In the genomic region with DNA sequence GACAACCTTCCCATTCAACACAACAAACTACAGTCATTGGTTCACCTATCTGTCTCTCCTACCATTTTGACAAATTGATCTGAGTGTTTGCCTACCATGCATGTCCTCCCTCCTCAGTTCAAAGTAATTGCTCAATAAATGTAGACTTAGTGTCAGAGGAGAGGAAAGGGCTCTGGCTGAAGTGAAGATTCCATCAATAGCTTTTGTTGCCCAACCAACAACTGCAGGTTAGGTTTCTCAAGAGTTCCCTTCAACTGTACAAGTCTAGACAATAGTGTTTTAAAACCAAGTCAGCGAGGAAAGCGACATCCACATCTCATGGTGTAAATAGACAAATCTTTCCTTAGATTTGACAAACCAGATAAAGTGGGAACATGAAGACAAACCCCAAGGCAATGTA, we compare ENCODE assay signal across 31 mouse cellular contexts. TPM values are rescaled to one million over a fixed set of nuclear protein-coding genes. Genes with fewer than 3 reads are reported as not detected.
DNase-seq lines count a peak whose midpoint lies in the region; ATAC-seq and TF ChIP-seq lines count a peak whose summit lies in the region.
"Had no signal": no experiment of that assay in that cellular context is flagged by ENCODE, and none has a peak within 500 bp of the region (broad histone marks: within the 10 kb centered on the region; RNA-seq: fewer than 3 reads in every experiment).

No protein-coding gene starts in this region.

- no peaks in the 10 kb centered on the region for H3K9me3 ChIP-seq in liver, postnatal 0 days (ENCODE audit: low read length)
- H3K9me3 ChIP-seq: embryonic facial prominence, embryonic 15.5 days; forebrain, embryonic 13.5 days; forebrain, embryonic 15.5 days; G1E had no signal

- H3K27ac ChIP-seq in liver, postnatal 0 days (ENCODE audit: low read depth): no peak overlapping the region
- H3K27ac ChIP-seq: embryonic facial prominence, embryonic 13.5 days; embryonic facial prominence, embryonic 15.5 days; forebrain, embryonic 13.5 days; forebrain, embryonic 15.5 days had no signal

- H3K27me3 ChIP-seq in liver, postnatal 0 days (ENCODE audit: insufficient read depth, low read length): no peaks in the 10 kb centered on the region
- H3K27me3 ChIP-seq: CH12.LX; embryonic facial prominence, embryonic 13.5 days; embryonic facial prominence, embryonic 15.5 days; forebrain, embryonic 13.5 days; forebrain, embryonic 15.5 days had no signal

- WGBS in liver, postnatal 0 days (ENCODE audit: insufficient replicate concordance): 69% methylated on average over 2 of the region's 2 CpGs

- no peak overlapping the region for H3K4me3 ChIP-seq in liver, postnatal 0 days (ENCODE audit: low read depth, low read length)
- H3K4me3 ChIP-seq: embryonic facial prominence, embryonic 13.5 days; embryonic facial prominence, embryonic 15.5 days; erythroblast, embryonic 14.5 days; forebrain, embryonic 13.5 days; forebrain, embryonic 15.5 days had no signal

- no peak for DNase-seq in liver, postnatal 0 days
- DNase-seq in liver: no peak
- peak; percentile 93 for DNase-seq in fat pad, adult 2 months (ENCODE audit: extremely low read depth, low read depth, low spot score)
- no peak for DNase-seq in left cerebral cortex, adult 18-20 months (ENCODE audit: low spot score in 2 of 2)
- DNase-seq in cerebellum, adult 9-11 months: no peak
- DNase-seq in right cerebral cortex, postnatal 14 days: no peak
- DNase-seq: adrenal gland, adult 8-10 months; adrenal gland, postnatal 14 days; adrenal gland, postnatal 36 days; B cell, adult 2 months; cerebellum, adult 11-12 months; cerebellum, adult 2 months; cerebellum, adult 9-10 months; cerebellum, postnatal 14 days; cerebellum, postnatal 36 days; embryo, embryonic 11 days; forebrain, postnatal 0 days had no signal

- H3K4me2 ChIP-seq in liver, postnatal 0 days (ENCODE audit: low read depth, low read length): no peak overlapping the region
- H3K4me2 ChIP-seq: embryonic facial prominence, embryonic 13.5 days; embryonic facial prominence, embryonic 15.5 days; forebrain, embryonic 13.5 days; forebrain, embryonic 15.5 days had no signal

- peak; percentile 57; the same call in 1 of the 2 replicates for TF ChIP-seq EP300 in liver, postnatal 0 days (IDR thresholded peaks at IDR 0.05; ENCODE audit: low read depth)

- TF ChIP-seq CTCF in liver, postnatal 0 days (IDR thresholded peaks at IDR 0.05; ENCODE audit: low read depth): no peak

- H3K4me1 ChIP-seq in liver, postnatal 0 days (ENCODE audit: insufficient read depth): peaks cover 8% of the 10 kb centered on the region
- H3K4me1 ChIP-seq: embryonic facial prominence, embryonic 13.5 days; embryonic facial prominence, embryonic 15.5 days; forebrain, embryonic 13.5 days; forebrain, embryonic 15.5 days had no signal

- H3K9ac ChIP-seq in liver, postnatal 0 days (replicated peaks): no peak overlapping the region
- H3K9ac ChIP-seq: embryonic facial prominence, embryonic 13.5 days; embryonic facial prominence, embryonic 15.5 days; forebrain, embryonic 13.5 days; forebrain, embryonic 15.5 days; forebrain, postnatal 0 days had no signal

- no peaks in the 10 kb centered on the region for H3K36me3 ChIP-seq in liver, postnatal 0 days (replicated peaks; ENCODE audit: insufficient read depth, low read length)
- H3K36me3 ChIP-seq: embryonic facial prominence, embryonic 13.5 days; embryonic facial prominence, embryonic 15.5 days; forebrain, embryonic 15.5 days; G1E had no signal

- ATAC-seq in liver, postnatal 0 days: peak; percentile 68
- ATAC-seq in granulocyte monocyte progenitor cell, adult 5-6 weeks (replicated peaks; ENCODE audit: poor library complexity, severe bottlenecking): peak; percentile 59
- ATAC-seq: activated CD4-positive, CD25-positive, alpha-beta regulatory T cell, adult 4 months; CD4-positive, CD25-positive, alpha-beta regulatory T cell, adult 4 months; forebrain, embryonic 13.5 days; forebrain, embryonic 15.5 days; forebrain, postnatal 0 days; Patski had no signal

RNA-seq across cellular contexts. Expression of gene Hmgcr, which starts 24.7 kb away (rescaled TPM):
- polyA plus RNA-seq in liver, postnatal 0 days (2015; fragmentation: Nextera tagmentation; extraction: Ambion mirVana): 25.3 and 26.5 TPM in 2 replicates
- 50.1 and 53.2 TPM in 2 replicates for total RNA-seq in granulocyte monocyte progenitor cell, adult 5-6 weeks (2014; fragmentation: Nextera tagmentation)
- total RNA-seq in granulocyte monocyte progenitor cell, adult 5-6 weeks (2017): 36.8 and 43.4 TPM in 2 replicates
- 100 to 1,000 TPM; 154 to 181 TPM for total RNA-seq in left cerebral cortex, adult 18-20 months (2021)

RNA-seq across cellular contexts. Expression of gene Ankrd31, which starts 52.6 kb away (rescaled TPM):
- 0.02 TPM in 1 of 2 replicates, not detected in the other for polyA plus RNA-seq in liver, postnatal 0 days (2015; fragmentation: Nextera tagmentation; extraction: Ambion mirVana)
- not detected in 2 replicates for total RNA-seq in granulocyte monocyte progenitor cell, adult 5-6 weeks (2014; fragmentation: Nextera tagmentation)
- total RNA-seq in granulocyte monocyte progenitor cell, adult 5-6 weeks (2017): not detected in 2 replicates
- under 1 TPM; 0.14 to 0.51 TPM for total RNA-seq in left cerebral cortex, adult 18-20 months (2021)
- total RNA-seq: adrenal gland, postnatal 14 days; CH12.LX; common myeloid progenitor, adult 5-6 weeks; forebrain, postnatal 0 days had no signal
- polyA plus RNA-seq: CD4-positive, CD25-positive, alpha-beta regulatory T cell, adult 4 months; cerebellum, adult 2 months; embryonic facial prominence, embryonic 11.5 days; embryonic facial prominence, embryonic 13.5 days; embryonic facial prominence, embryonic 15.5 days; forebrain, embryonic 11.5 days; forebrain, embryonic 13.5 days; forebrain, embryonic 15.5 days; G1E; Patski had no signal
